Mouse (Mus musculus) left cerebral cortex, postnatal 25 days (tissue): Measurements from ENCODE around the gene Dao. TPM values are rescaled to one million over a fixed set of nuclear protein-coding genes. Genes with fewer than 3 reads are reported as not detected.

Experiments
- DNase-seq, 2 experiments: peaks; one replicate each; pipeline ENCODE4 v3.0.0; 2022; ENCODE audit warnings: low spot score in 2 of 2, mixed read lengths in 1 of 2
- intact Hi-C: fragments of 180-260 bp; cut with DNase I; formaldehyde crosslinking; loops from one replicate; pipeline ENCODE4 v1.15.1; 2025
- total RNA-seq, 2 experiments: library from RNA; stranded (reverse); gene quantifications; 2 replicates each; pipeline ENCODE4 v1.2.3; 2021

The Dao gene
- total RNA-seq = not detected

DNA sequence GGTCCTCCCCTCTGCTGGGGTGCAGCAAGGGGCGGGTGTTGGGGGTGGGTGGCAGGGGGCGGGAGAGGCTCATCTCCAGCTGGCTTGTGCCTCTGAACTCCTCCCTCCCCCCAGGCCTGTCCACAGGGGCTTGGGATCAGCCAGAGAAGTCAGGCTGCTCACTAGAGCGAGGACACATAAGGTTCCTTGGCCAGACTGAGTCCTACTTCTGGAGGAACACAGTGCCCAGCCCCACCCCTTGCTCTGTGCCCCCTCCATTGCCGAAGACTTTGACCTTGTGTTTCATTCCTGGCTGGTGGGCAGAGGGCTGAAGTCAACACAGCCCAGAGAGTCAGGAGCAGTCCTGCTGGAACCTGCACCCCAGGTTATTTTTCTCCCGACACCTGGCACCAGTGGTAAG is at the start of gene Dao:
Gene Dao (plus strand): TSS at position 162 of the 400 bp plus-strand sequence.
- intact Hi-C loops = no loop called here
- DNase-seq = no peak

DNA sequence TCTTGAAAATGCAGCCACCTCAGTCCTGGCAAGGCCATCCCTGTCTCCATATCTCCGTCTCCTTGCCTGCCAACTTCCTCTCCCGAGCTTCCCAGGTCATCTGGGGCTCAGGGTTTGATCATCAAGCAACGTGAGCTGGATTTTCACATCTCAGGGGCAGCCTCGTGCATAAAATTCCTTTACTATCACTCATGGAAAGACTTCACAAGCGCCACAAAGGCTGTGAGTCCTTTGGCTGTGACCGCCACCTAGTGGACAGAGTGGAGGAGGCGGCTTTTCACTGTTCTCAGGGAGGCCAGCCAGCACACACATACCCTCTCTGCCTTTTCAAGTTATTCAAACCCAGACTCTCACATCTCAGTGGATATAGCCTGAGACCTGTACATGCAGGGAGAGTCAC is 49.1 kb upstream of the Dao start:
- intact Hi-C loops = loop anchor here (1.0 to 5.0 kb wide), 2 partner anchors 100 to 182 kb away; partner anchors contain the start of genes Iscu and Sart3

DNA sequence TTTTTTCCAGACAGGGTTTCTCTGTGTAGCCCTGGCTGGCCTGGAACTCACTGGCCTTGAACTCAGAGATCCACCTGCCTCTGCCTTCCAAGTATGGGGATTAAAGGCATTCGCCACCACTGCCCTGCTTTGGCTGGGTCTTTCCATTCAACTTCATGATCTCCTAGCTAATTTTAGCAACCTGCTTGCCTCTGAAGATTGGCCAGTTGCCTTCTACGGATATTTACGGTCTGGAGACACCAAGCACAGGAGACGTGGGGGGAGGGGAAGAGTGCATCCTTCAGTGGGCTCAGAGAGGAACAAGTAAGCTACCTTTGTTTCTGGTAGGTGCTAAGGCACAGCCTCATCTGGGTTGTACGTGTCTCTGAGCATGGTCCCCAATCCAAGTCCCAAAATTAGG is 48.2 kb upstream of the Dao start:
- intact Hi-C loops = no loop called here
- DNase-seq = no peak

More for the DNA sequence above, 49.1 kb upstream of the Dao start:
- DNase-seq = peak; percentile 80 to 84

GRCm38 (mm10) chr5:113955691-113956090 is 47.8 kb upstream of the Dao start:
- intact Hi-C loops = loop anchor here (2.0 kb wide), 1 partner anchor 89 kb away; no protein-coding TSS in a partner anchor
- DNase-seq = no peak

DNA sequence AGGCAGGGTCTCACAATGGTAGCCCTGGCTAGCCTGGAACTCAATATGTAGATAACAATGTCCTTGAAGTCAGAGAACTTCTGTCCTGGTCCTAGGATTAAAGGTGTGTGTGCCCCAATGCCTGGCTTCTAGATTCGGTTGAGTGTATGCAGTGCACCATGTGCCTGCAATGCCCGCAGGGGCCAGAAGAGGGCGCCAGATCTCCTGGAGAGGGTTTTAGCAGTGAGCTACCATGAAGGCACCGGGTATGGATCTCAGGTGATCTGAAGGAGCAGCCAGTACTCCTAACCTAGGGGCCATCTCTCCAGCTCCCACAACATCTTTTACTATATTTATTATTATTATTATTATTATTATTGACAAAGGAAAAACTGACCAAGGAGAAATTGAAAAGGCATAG is 47.0 kb upstream of the Dao start:
- peak; percentile 62 to 67 for DNase-seq
- intact Hi-C loops = loop anchor here (2.0 kb wide), 1 partner anchor 88 kb away; no protein-coding TSS in a partner anchor

DNA sequence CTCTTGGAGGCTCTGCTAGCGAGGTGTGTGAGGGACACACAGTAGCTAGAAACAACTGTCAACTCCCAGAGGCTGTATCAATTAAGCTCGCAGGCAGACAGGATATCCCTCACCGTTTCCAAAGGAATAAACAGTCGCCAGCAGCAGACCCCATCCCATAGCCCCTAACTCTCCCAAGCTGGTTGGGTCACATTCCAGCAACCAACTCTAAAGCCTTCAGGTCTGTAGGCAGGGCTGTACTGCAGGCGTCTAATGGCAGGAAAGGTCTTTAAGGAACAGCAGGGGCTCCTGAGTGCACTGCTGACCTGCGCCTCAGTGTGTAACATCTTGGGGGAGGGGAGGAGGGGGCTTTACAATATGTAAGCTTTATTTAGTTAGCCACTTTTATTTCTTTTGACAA is 44.5 kb upstream of the Dao start:
- DNase-seq = no peak
- intact Hi-C loops = no loop called here

DNA sequence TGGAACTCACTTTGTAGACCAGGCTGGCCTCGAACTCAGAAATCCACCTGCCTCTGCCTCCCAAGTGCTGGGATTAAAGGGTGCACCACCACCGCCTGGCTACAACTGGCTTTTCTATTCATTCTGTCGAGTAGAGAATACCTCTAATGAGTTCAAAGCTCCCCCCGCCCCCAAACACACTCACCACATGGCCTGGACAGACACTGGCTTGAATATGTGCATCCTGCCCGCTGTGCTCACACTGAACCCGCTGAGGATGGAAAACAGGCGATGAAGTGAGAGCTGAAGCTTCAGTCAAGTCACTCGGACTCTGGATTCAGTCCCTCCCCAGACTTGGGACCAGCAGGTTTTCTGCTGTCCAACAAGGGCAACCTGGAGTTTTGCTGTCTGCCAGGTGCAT is 43.1 kb upstream of the Dao start:
- DNase-seq = no peak
- intact Hi-C loops = no loop called here

GRCm38 (mm10) chr5:113961776-113962175 is 41.7 kb upstream of the Dao start:
- intact Hi-C loops = no loop called here

GRCm38 (mm10) chr5:113964972-113965371 is 38.5 kb upstream of the Dao start:
- intact Hi-C loops = no loop called here
- DNase-seq = no peak

More at GRCm38 (mm10) chr5:113961776-113962175, 41.7 kb upstream of the Dao start:
- no peak for DNase-seq

GRCm38 (mm10) chr5:113965659-113966185 is 37.8 kb upstream of the Dao start:
- DNase-seq = peak in 1 of 2 experiments; percentile 41
- intact Hi-C loops = no loop called here

DNA sequence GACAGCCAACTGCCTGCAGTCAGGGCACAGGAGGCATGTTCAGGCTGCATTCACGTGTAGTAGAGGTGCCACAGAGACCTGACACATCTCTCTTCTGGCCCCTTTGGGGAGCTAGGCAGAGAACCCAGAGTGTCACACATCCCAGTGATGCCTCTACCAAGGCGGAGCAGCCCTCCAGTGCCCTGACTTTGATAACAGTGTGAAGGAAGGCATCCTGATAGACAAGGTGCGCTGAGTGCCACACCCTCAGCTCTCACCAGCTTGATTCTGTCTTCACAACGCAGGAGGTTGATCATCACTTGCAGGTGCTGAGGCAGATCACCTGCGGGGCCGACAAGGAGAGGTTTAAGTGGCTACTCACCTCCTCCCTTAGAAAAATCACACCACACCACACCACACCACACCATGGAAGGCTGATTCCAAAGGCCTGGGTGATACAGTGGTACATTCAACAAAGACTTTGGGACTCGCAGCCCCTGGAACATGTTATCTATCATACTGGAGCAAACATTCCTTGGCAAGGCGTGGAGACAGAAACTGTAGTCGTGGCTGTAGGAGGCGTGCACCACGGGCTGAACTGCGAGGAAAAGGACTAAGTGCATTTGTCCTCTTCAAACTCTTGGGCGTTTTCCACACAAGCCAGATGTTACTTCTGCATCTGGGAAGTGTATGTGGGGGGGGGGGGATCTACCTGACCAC is 36.9 kb upstream of the Dao start:
- intact Hi-C loops = no loop called here
- no peak for DNase-seq

DNA sequence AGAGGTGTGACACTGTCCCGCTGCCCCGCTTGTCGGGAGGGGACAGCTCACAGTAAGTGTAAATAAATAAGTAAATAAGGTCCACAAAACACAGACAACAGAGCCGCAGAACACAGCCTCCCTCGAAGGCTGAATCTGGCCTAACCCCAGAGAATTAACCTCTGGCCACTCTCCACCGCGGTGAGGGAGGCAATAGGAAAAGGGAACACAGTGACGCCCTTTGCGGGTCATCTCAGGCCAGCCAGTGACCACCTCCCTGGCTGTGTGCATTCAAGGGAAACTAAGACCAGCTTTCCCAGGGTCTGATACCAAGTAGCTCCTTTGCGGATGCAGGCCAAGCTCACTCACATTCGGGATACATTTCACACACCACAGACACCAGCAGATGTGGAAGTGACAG is 35.1 kb upstream of the Dao start:
- no peak for DNase-seq
- intact Hi-C loops = no loop called here

GRCm38 (mm10) chr5:113971434-113971960 is 32.0 kb upstream of the Dao start:
- intact Hi-C loops = no loop called here
- DNase-seq = no peak

DNA sequence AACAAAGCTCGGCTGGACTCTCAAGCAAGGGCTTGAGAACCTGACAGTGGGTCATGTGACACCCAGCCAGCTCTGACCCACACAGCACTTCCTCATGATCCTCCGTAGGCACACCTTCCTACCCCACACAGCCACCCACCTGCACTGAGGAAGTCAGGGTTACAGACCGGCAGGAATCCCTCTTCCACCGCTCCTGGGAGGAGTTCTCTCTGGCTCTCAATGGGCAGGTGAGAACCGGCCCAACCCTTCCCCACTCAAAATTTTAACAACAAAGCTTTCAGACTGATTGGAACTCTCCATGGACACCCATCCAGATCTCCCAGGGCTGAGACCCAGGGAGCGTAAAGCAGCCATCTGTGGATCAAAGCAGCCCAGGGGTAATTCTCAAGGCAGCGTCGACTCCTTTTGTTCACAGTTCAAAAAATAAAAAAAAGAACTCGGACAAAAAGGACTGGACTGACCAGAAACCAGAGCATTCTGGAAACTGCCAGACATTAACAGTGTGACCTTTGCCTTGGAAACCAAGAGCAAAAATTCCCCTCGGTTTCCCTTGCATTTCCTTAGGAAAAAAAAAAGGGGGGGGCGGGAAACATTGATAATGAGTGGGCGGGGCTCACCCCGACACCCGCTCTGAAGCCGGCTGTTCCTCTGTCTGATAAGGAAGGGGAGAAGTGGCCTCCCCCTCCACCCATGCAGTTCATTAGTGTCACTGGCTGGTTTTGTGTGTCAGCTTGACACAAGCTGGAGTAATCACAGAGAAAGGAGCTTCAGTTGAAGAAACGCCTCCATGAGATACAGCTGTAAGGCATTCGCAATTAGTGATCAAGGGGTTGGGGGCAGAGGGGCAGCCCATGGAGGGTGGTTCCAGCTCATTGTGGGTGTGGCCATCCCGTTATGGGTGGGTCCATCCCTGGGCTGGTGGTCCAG is 30.7 kb upstream of the Dao start:
- no peak for DNase-seq
- intact Hi-C loops = no loop called here

DNA sequence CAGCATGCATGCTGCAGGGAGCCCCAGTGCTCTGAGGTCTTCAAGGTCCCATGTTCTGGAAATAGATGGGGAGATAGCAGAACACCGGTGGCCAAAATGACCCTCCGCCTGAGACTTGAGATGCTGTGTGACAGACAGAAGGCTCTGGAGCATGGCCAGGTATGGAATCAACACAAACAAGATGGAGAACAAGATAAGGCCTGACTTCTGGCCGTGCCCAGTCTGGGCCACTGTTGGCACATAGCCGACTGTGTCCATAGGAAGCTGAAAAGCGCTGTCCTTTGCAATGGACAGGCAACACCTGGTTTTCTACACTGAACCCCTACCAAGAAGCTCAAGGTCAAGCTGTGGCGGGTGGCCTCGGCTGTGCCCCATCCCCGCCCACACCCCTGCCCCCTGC is 29.7 kb upstream of the Dao start:
- intact Hi-C loops = no loop called here
- DNase-seq = no peak

DNA sequence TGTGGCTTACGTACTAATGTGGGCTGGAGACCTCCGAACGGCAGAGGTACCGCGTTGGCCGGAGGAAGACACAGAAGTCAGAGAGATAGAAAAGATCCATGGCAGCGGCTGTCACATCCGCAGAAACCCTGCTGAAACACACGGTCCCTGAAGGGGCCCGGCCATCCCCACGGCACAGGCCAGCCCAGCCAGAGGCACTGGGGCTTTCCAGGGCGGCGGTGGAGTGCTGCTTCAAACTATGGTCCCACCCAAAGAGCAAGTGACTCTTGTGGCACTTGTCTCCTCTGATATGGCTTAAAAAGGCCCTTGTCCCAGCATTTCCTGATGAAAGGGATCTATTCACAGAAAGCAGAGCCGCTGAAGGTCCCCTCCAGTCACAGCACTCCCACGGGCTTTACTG is 28.9 kb upstream of the Dao start:
- DNase-seq = no peak
- intact Hi-C loops = no loop called here

DNA sequence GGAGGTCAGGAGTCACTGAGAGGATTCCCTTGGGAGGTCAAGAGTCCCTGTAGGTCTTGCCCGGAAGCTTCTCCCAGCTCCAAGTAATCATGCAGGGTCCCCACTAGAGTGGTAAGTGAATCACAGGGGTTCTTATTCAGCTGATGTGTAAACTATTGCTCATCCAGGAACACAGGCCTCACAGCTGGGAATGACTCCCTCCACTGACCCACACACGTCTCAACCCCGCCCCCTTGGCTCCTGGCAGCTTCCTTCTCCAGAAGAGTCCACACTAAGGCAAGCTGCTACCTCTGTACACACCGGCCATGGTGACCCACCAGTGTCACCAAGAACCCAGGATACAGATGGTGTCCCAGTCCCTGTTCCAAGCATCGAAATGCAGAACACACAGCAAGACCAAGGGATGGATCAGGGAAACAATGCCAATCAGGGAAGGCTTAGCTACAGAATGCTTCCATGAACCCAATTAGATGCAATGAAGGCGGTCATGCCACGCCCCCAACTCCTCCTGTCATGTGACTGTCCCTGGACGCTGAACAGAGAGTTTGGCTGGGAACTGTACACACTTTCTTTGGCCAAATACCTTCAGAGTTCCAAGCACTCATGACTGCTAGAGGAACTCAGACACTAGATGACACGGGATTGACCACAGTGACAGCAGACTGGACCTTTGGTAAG is 27.8 kb upstream of the Dao start:
- DNase-seq = peak in 1 of 2 experiments; percentile 35

GRCm38 (mm10) chr5:113976597-113976996 is 26.9 kb upstream of the Dao start:
- no peak for DNase-seq
- intact Hi-C loops = no loop called here

More for the DNA sequence above, 27.8 kb upstream of the Dao start:
- intact Hi-C loops = no loop called here

- intact Hi-C loops = no loop called here
- DNase-seq = no peak
These were observed 26.2 kb upstream of the Dao start for GRCm38 (mm10) chr5:113977309-113977708.

DNA sequence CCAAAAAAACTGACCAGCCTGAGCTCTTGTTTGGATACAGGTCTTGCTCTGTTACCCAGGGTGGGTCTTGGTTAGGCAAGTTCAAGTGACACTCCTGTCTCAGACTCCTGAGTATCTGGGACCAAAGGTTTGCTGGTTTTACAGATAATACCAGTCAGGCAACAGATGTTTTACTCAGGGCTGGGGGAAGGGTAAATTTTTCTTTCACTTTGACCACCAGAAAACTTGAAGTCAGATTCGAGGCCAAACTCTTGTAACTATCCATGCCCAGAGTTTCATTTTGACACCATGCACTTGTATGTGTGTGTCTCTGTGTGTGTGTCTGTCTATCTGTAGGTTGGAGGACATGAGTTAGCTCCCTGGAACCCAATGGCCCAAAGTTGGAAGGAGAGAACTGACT is 23.0 kb upstream of the Dao start:
- intact Hi-C loops = no loop called here
- DNase-seq = no peak
